Mouse (Mus musculus): Measurements from ENCODE around the gene Gm15294. TPM values are rescaled to one million over a fixed set of nuclear protein-coding genes. Genes with fewer than 3 reads are reported as not detected.

Gene Gm15294
- total RNA-seq (2022): not detected

GRCm38 (mm10) chrX:141875135-141875534 is at the start of gene Gm15294:
Gene Gm15294 (minus strand): TSS chrX:141875235.
- no peak for DNase-seq (ENCODE audit: low spot score in 2 of 2)

- DNase-seq (ENCODE audit: low spot score in 2 of 2): no peak
These were observed 9.5 kb upstream of the Gm15294 start for GRCm38 (mm10) chrX:141884336-141885048.

GRCm38 (mm10) chrX:141874024-141874423 is 1.0 kb downstream of the Gm15294 start:
- no peak for DNase-seq (ENCODE audit: low spot score in 2 of 2)

GRCm38 (mm10) chrX:141873597-141873996 is 1.4 kb downstream of the Gm15294 start:
- no peak for DNase-seq (ENCODE audit: low spot score in 2 of 2)

GRCm38 (mm10) chrX:141855684-141856396 is 19.2 kb downstream of the Gm15294 start:
- DNase-seq (ENCODE audit: low spot score in 2 of 2): no peak

Other genes with a start within 250 kb of the Gm15294 start
- gene Irs4, start 150.0 kb downstream of the Gm15294 start, total RNA-seq (2022): 1 to 10 TPM in 3 of 4 experiments, under 1 TPM in 1; 0.57 to 2.0 (median 1.5) TPM

All from left cerebral cortex, adult 8-10 months (tissue).